Mouse (Mus musculus): ENCODE measurements around the gene Sobp. TPM values are rescaled to one million over a fixed set of nuclear protein-coding genes. Genes with fewer than 3 reads are reported as not detected.

Sobp gene
- total RNA-seq, 1 experiment, result 0.31 TPM

DNA sequence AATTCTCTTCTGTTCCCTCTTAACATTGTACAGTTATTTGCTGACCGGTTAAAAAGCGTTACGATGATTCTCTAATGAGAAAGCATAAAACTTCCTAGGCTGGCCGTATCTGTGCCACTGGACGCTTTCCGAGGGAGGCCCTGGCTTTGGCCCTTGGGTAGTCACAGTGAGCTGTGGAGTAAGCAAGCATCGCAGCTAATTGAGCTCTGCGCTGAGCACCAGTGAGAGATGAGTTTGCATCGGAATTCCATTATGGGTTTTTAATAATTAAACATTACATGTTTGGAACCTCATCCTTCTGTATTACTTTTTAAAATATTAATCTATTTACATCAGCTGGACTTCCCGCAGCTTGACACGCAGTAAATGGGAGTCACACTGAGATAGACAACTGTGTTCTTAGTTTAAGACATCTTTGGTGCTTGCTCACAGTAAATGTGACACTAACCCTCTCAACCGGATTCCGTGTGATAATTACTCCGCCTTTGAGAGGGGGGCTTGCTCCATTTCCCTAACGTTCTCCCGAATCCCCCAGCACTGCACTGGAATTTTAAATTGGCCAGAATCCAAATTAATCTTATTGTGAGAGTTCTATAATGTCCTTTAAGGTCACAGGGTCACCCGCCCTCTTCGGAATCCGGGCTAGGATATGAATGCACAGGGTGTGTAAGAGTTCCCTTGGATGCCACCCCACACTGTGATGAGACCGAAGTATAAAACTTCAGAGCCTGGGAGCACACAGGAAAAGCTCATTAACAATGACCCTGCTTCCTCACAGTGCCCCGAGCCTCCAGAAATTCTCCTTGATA, 137.5 kb downstream of the Sobp start:
- peaks cover 0 to 2% of the 10 kb centered on the region in 2 experiments; a peak in 1 of 4 replicates for H3K4me1 ChIP-seq (ENCODE audit: control insufficient read depth in 2 of 2, insufficient read depth in 2 of 2, low read length in 2 of 2, poor library complexity in 1 of 2)
- H3K9me3 ChIP-seq (ENCODE audit: control insufficient read depth, insufficient read depth, low read depth, low read length), result no peaks in the 10 kb centered on the region
- in situ Hi-C loops (cut with MboI; ENCODE audit: low sequenced_read_pairs in 2 of 2, unreplicated experiment in 2 of 2), result no loop called here
- TF ChIP-seq MAFK (IDR thresholded peaks at IDR 0.05; ENCODE audit: insufficient read depth, low read depth, low read length) (no peak), CHD2 (IDR thresholded peaks at IDR 0.05; ENCODE audit: low read depth, low read length) (no peak), ZNF384 (IDR thresholded peaks at IDR 0.05; ENCODE audit: low read depth, low read length) (no peak), HCFC1 (IDR thresholded peaks at IDR 0.05; ENCODE audit: borderline replicate concordance, insufficient read depth, low read length) (no peak), ZC3H11A (IDR thresholded peaks at IDR 0.05; ENCODE audit: borderline replicate concordance, low read depth, low read length) (no peak)
- H3K9ac ChIP-seq (ENCODE audit: insufficient read depth, low read depth, low read length, poor library complexity, severe bottlenecking), result no peak overlapping the region
- DNase-seq (ENCODE audit: low read depth, low spot score), result no peak
- H3K27ac ChIP-seq (ENCODE audit: insufficient read depth, low read depth, low read length, poor library complexity, severe bottlenecking), result no peak overlapping the region
- H3K36me3 ChIP-seq (ENCODE audit: control insufficient read depth, insufficient read depth, low read length, poor library complexity, severe bottlenecking), result no peaks in the 10 kb centered on the region
- no peak overlapping the region for H3K4me3 ChIP-seq (ENCODE audit: insufficient read depth in 1 of 2, low read depth in 1 of 2, low read length in 2 of 2, poor library complexity in 1 of 2, severe bottlenecking in 1 of 2)

DNA sequence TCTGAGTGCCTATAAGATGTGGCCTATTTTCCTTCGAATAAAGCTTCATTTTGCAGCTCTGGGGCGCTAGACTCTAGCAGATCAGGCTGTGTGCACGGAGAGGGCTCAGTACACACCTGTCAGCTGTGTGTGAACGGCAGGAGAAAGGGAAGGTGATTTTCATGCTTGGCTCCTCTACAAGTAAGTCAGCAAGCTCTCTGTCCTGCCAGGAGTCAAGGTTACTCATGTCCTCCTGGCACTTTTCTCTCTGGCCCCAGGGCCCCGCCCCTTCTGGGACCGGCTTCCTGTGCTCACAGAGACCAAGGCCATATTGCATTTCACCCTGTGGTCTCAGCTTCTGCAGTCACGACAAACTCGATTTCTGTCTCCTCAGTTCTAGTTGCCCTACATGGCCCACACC, 138.8 kb downstream of the Sobp start:
- no peak overlapping the region for H3K4me3 ChIP-seq (ENCODE audit: insufficient read depth in 1 of 2, low read depth in 1 of 2, low read length in 2 of 2, poor library complexity in 1 of 2, severe bottlenecking in 1 of 2)
- TF ChIP-seq ZNF384 (IDR thresholded peaks at IDR 0.05; ENCODE audit: low read depth, low read length) (no peak), CHD2 (IDR thresholded peaks at IDR 0.05; ENCODE audit: low read depth, low read length) (no peak), MAFK (IDR thresholded peaks at IDR 0.05; ENCODE audit: insufficient read depth, low read depth, low read length) (no peak), HCFC1 (IDR thresholded peaks at IDR 0.05; ENCODE audit: borderline replicate concordance, insufficient read depth, low read length) (no peak), ZC3H11A (IDR thresholded peaks at IDR 0.05; ENCODE audit: borderline replicate concordance, low read depth, low read length) (no peak)
- no peak overlapping the region for H3K9ac ChIP-seq (ENCODE audit: insufficient read depth, low read depth, low read length, poor library complexity, severe bottlenecking)
- H3K27ac ChIP-seq (ENCODE audit: insufficient read depth, low read depth, low read length, poor library complexity, severe bottlenecking), result no peak overlapping the region
- in situ Hi-C loops (cut with MboI; ENCODE audit: low sequenced_read_pairs in 2 of 2, unreplicated experiment in 2 of 2), result no loop called here
- peaks cover 0 to 2% of the 10 kb centered on the region in 2 experiments; a peak in 1 of 4 replicates for H3K4me1 ChIP-seq (ENCODE audit: control insufficient read depth in 2 of 2, insufficient read depth in 2 of 2, low read length in 2 of 2, poor library complexity in 1 of 2)
- no peaks in the 10 kb centered on the region for H3K9me3 ChIP-seq (ENCODE audit: control insufficient read depth, insufficient read depth, low read depth, low read length)
- H3K36me3 ChIP-seq (ENCODE audit: control insufficient read depth, insufficient read depth, low read length, poor library complexity, severe bottlenecking), result no peaks in the 10 kb centered on the region
- DNase-seq (ENCODE audit: low read depth, low spot score), result no peak

DNA sequence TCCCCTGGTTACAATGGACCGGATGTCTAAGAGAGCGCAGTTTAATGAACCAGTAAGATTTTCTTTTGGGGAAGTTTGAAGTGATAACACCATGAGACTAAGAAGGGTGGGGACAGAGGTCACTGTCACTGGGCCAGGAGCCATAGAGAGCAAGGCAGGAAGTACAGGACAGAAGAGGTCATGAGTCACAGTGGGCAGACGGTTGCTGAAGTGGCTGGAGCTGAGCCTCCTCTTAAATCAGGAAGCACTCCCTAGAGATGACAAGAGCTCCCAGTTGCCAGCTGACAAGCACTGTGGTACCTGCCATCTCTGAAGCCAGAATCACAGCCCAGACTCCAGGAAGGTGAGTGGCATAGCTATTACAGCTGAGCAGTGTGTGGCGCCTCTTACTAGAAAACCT, 139.5 kb downstream of the Sobp start:
- peaks cover 0 to 2% of the 10 kb centered on the region in 2 experiments; a peak in 1 of 4 replicates for H3K4me1 ChIP-seq (ENCODE audit: control insufficient read depth in 2 of 2, insufficient read depth in 2 of 2, low read length in 2 of 2, poor library complexity in 1 of 2)
- no peak overlapping the region for H3K9ac ChIP-seq (ENCODE audit: insufficient read depth, low read depth, low read length, poor library complexity, severe bottlenecking)
- no peaks in the 10 kb centered on the region for H3K9me3 ChIP-seq (ENCODE audit: control insufficient read depth, insufficient read depth, low read depth, low read length)
- no peak overlapping the region for H3K27ac ChIP-seq (ENCODE audit: insufficient read depth, low read depth, low read length, poor library complexity, severe bottlenecking)
- TF ChIP-seq ZNF384 (IDR thresholded peaks at IDR 0.05; ENCODE audit: low read depth, low read length) (no peak), MAFK (IDR thresholded peaks at IDR 0.05; ENCODE audit: insufficient read depth, low read depth, low read length) (no peak), HCFC1 (IDR thresholded peaks at IDR 0.05; ENCODE audit: borderline replicate concordance, insufficient read depth, low read length) (no peak), ZC3H11A (IDR thresholded peaks at IDR 0.05; ENCODE audit: borderline replicate concordance, low read depth, low read length) (no peak), CHD2 (IDR thresholded peaks at IDR 0.05; ENCODE audit: low read depth, low read length) (no peak)
- no peak overlapping the region for H3K4me3 ChIP-seq (ENCODE audit: insufficient read depth in 1 of 2, low read depth in 1 of 2, low read length in 2 of 2, poor library complexity in 1 of 2, severe bottlenecking in 1 of 2)
- in situ Hi-C loops (cut with MboI; ENCODE audit: low sequenced_read_pairs in 2 of 2, unreplicated experiment in 2 of 2), result no loop called here
- DNase-seq (ENCODE audit: low read depth, low spot score), result no peak
- H3K36me3 ChIP-seq (ENCODE audit: control insufficient read depth, insufficient read depth, low read length, poor library complexity, severe bottlenecking), result no peaks in the 10 kb centered on the region

DNA sequence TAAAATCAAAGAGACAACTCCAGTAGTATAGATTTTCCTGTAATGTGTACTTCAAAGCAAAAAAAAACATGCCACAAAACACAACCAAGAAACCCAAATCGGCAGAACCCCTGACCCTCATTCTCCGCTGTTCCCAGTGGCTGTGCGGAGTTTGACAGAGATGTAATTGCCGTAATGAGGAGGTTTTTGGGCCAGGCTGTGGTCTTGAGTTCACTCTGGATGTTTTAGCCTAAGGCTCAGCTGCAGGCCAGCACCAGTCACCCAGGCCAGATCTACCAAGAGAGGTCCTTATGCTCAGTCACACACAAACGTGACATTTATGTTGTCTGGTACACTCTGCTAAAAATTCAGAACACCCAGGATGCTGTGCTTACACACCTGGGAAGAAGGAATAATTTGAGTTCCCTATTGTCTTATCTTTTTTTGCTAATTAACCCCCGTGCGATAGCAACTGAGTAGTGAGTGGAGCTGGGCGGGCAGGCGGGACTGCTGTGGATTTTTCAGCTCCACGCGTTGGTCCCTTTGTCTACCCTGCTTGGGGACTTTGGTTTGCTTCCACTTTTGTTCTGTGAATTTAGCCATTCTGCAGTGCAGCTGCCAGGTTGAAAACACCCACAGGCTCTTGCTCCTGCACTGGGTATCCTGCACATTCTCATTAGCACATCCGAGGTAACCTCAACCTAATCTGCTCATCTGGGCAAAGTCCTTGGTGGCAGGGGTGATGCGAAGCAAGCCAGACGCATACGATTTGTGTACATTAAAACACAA, 140.7 kb downstream of the Sobp start:
- H3K4me1 ChIP-seq (ENCODE audit: control insufficient read depth in 2 of 2, insufficient read depth in 2 of 2, low read length in 2 of 2, poor library complexity in 1 of 2), result peaks cover 0 to 2% of the 10 kb centered on the region in 2 experiments; a peak in 1 of 4 replicates

More for the DNA sequence above, 140.7 kb downstream of the Sobp start:
- Histone ChIP-seq H3K9me3 (ENCODE audit: control insufficient read depth, insufficient read depth, low read depth, low read length) (no peaks in the 10 kb centered on the region), H3K4me3 (ENCODE audit: insufficient read depth in 1 of 2, low read depth in 1 of 2, low read length in 2 of 2, poor library complexity in 1 of 2, severe bottlenecking in 1 of 2) (no peak overlapping the region), H3K36me3 (ENCODE audit: control insufficient read depth, insufficient read depth, low read length, poor library complexity, severe bottlenecking) (no peaks in the 10 kb centered on the region), H3K27ac (ENCODE audit: insufficient read depth, low read depth, low read length, poor library complexity, severe bottlenecking) (no peak overlapping the region), H3K9ac (ENCODE audit: insufficient read depth, low read depth, low read length, poor library complexity, severe bottlenecking) (no peak overlapping the region)
- DNase-seq (ENCODE audit: low read depth, low spot score), result no peak
- TF ChIP-seq HCFC1 (IDR thresholded peaks at IDR 0.05; ENCODE audit: borderline replicate concordance, insufficient read depth, low read length) (no peak), ZNF384 (IDR thresholded peaks at IDR 0.05; ENCODE audit: low read depth, low read length) (no peak), MAFK (IDR thresholded peaks at IDR 0.05; ENCODE audit: insufficient read depth, low read depth, low read length) (no peak), CHD2 (IDR thresholded peaks at IDR 0.05; ENCODE audit: low read depth, low read length) (no peak)
- in situ Hi-C loops (cut with MboI; ENCODE audit: low sequenced_read_pairs in 2 of 2, unreplicated experiment in 2 of 2), result no loop called here
